Mouse (Mus musculus) liver, adult 2 months (tissue): ENCODE measurements at regions not wholly inside any gene's neighbourhood (a gene's known extent, or its start where the extent isn't known, plus 50 kb on each side); places are given as distances from the start of the nearest gene placed in this dataset.

Experiments
- DNase-seq: peaks from one replicate; pipeline ENCODE4 v3.0.0-alpha.2; 2011; ENCODE audit warnings: low read depth, low spot score; ENCODE audit errors: extremely low read depth
- H3K27ac ChIP-seq: fragments of 200-500 bp; replicated peaks from 2 replicates; pipeline ENCODE4 v1.5.1; 2012; ENCODE audit warnings: low read depth, mild to moderate bottlenecking, control low read depth, inconsistent platforms, low read length; ENCODE audit not compliant: insufficient read depth
- H3K27me3 ChIP-seq: fragments of 200-500 bp; 2 replicates; pipeline ENCODE4 v1.6.1; 2012; ENCODE audit warnings: mild to moderate bottlenecking, moderate library complexity, low read length, inconsistent platforms; ENCODE audit not compliant: control insufficient read depth, insufficient read depth
- H3K36me3 ChIP-seq: fragments of 200-500 bp; 2 replicates; pipeline ENCODE4 v1.6.1; 2012; ENCODE audit warnings: low read length, inconsistent platforms; ENCODE audit not compliant: control insufficient read depth, insufficient read depth
- H3K4me1 ChIP-seq: fragments of 200-500 bp; 2 replicates; pipeline ENCODE4 v1.6.1; 2011; ENCODE audit warnings: low read length; ENCODE audit not compliant: control insufficient read depth, insufficient read depth
- H3K4me3 ChIP-seq: fragments of 200-500 bp; 2 replicates; pipeline ENCODE4 v1.5.1; 2011; ENCODE audit warnings: low read depth, mild to moderate bottlenecking, control low read depth, low read length, moderate library complexity; ENCODE audit not compliant: insufficient read depth
- H3K79me2 ChIP-seq: fragments of 200-500 bp; 2 replicates; pipeline ENCODE4 v1.6.1; 2012; ENCODE audit warnings: inconsistent platforms, mild to moderate bottlenecking, low read length, moderate library complexity; ENCODE audit not compliant: control insufficient read depth, insufficient read depth
- H3K9ac ChIP-seq: fragments of 200-500 bp; 2 replicates; pipeline ENCODE4 v1.6.1; 2012; ENCODE audit warnings: low read depth, mild to moderate bottlenecking, control low read depth, inconsistent platforms, low read length
- CTCF ChIP-seq: fragments of 200-500 bp; IDR thresholded peaks from 2 replicates; pipeline ENCODE4 v1.5.1; 2011; ENCODE audit warnings: low read depth, low read length, control low read depth
- POLR2A ChIP-seq: fragments of 200-500 bp; IDR thresholded peaks from 2 replicates; pipeline ENCODE4 v1.6.1; 2011; ENCODE audit warnings: low read length, control low read depth; ENCODE audit not compliant: insufficient read depth; ENCODE audit errors: extremely low read depth
- WGBS: fragments of 180-500 bp; shearing (Covaris S2); methylation state at CpG from one replicate; pipeline ENCODE4 v1.1.7; 2018; 5-methylcytosine and 5-hydroxymethylcytosine counted together

GRCm38 (mm10) chr3:35551791-35552190 is 202.1 kb upstream of the Atp11b start:
- TF ChIP-seq CTCF (no peak), POLR2A (no peak)
- WGBS = 88% methylated on average over 9 of the region's 9 CpGs
- no peaks in the 10 kb centered on the region for H3K79me2 ChIP-seq

GRCm38 (mm10) chr3:35560425-35560824 is 193.5 kb upstream of the Atp11b start:
- WGBS = 94% methylated on average over 10 of the region's 10 CpGs
- H3K79me2 ChIP-seq = no peaks in the 10 kb centered on the region
- TF ChIP-seq POLR2A (no peak), CTCF (no peak)

More at GRCm38 (mm10) chr3:35551791-35552190, 202.1 kb upstream of the Atp11b start:
- Histone ChIP-seq H3K27me3 (no peaks in the 10 kb centered on the region), H3K27ac (no peak overlapping the region), H3K4me3 (no peak overlapping the region), H3K4me1 (no peaks in the 10 kb centered on the region), H3K36me3 (no peaks in the 10 kb centered on the region), H3K9ac (no peak overlapping the region)
- no peak for DNase-seq

GRCm38 (mm10) chr3:35574402-35574801 is 179.5 kb upstream of the Atp11b start:
- peak; percentile 29; the same call in 1 of the 2 replicates for TF ChIP-seq CTCF
- no peak for TF ChIP-seq POLR2A
- no peaks in the 10 kb centered on the region for H3K4me1 ChIP-seq
- no peaks in the 10 kb centered on the region for H3K79me2 ChIP-seq
- H3K4me3 ChIP-seq = no peak overlapping the region
- H3K27me3 ChIP-seq = no peaks in the 10 kb centered on the region
- H3K27ac ChIP-seq = no peak overlapping the region
- no peak overlapping the region for H3K9ac ChIP-seq
- H3K36me3 ChIP-seq = no peaks in the 10 kb centered on the region
- 30% methylated on average over 10 of the region's 10 CpGs for WGBS
- no peak for DNase-seq

More at GRCm38 (mm10) chr3:35560425-35560824, 193.5 kb upstream of the Atp11b start:
- no peaks in the 10 kb centered on the region for H3K4me1 ChIP-seq
- H3K9ac ChIP-seq = no peak overlapping the region
- no peak overlapping the region for H3K27ac ChIP-seq
- DNase-seq = no peak
- no peak overlapping the region for H3K4me3 ChIP-seq
- no peaks in the 10 kb centered on the region for H3K36me3 ChIP-seq
- H3K27me3 ChIP-seq = no peaks in the 10 kb centered on the region
